Mouse (Mus musculus): ENCODE data around the gene Zbtb48. TPM values are rescaled to one million over a fixed set of nuclear protein-coding genes. Genes with fewer than 3 reads are reported as not detected.

Gene Zbtb48
- total RNA-seq, 2 experiments from 2014 or later, result 12.3 to 12.7 TPM

DNA sequence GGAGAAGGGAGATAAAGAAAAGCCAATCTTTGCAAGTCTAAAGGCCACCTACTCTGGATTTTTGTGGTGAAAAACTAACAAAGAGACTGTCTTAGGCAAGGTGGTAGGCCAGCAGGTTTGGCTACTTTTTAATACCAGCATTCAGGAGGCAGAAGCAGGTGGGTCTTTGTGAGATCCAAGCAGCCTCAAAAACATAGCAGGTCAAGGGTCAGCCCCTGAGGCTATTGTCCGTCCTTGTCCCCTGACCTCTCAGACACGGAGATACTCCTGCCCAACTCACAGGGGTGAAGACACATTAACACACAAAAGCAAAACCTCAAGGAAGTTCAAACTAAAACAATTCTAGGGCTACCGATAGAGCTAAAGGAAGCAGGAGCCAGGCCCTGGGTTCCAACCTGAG lies 20.7 kb downstream of the Zbtb48 start:
- DNase-seq (ENCODE audit: low spot score in 2 of 2), result no peak

GRCm38 (mm10) chr4:152006137-152006536 lies 21.3 kb downstream of the Zbtb48 start:
- DNase-seq (ENCODE audit: low spot score in 2 of 2), result no peak

DNA sequence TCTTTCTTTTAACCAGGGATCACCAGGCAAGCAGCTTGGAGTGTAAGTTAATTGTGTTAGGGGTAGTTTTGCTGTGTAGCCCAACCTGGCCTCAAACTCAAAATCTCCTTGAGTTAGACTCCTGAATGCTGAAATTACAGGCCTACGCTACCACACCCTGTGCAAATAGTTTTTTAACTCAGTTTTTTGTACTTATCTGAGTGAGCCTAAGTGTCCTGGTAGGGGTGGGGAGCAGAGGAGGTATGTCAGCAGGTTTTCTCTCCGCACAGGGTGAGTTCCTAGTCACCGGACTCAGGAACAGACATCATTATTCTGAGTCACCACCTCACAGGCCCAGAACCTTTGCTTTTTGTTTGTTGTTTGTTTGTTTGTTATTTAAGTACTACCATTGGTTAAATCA lies 25.4 kb downstream of the Zbtb48 start:
- DNase-seq (ENCODE audit: low spot score in 2 of 2), result no peak

- no peak for DNase-seq (ENCODE audit: low spot score in 2 of 2)
Observed at GRCm38 (mm10) chr4:152001335-152001734, 26.1 kb downstream of the Zbtb48 start.

DNA sequence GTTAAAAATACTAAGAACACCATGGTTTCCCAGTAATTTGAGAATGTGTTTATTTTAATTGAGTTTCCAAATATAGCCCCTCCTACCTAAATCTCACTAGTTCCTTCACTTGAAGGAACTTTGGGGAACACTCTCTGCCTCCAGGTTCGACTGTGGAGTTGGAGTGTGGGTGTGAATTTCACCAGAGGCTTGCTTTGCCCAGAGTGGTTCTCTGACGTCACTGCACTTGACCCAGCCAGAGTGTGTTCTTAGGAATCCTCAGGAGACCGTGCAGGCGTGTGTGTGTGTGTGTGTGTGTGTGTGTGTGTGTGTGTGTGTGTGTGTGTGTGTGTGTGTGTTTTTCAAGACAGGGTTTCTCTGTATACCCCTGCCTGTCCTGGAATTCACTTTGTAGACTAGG lies 26.6 kb downstream of the Zbtb48 start:
- DNase-seq (ENCODE audit: low spot score in 2 of 2), result no peak

DNA sequence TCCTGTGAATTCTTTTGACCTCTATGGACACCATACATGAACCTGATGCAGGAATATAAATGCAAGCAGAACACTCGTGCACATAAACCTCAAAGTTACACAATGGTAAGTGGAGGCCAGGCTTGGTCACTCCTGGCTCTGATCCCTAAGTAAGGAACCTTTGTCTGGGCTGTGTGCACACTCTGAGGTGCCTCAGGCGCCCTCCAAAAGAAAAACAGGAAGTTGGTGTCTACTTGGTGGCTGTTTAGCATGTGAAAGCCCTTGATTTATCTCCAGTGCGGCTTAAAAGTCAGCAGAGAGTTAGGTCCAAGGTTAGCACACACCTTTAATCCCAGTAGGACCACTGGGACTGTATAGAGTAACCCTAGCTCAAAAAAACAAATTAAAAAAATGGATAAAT lies 28.0 kb downstream of the Zbtb48 start:
- no peak for DNase-seq (ENCODE audit: low spot score in 2 of 2)

GRCm38 (mm10) chr4:151997701-151998100 lies 29.8 kb downstream of the Zbtb48 start:
- DNase-seq (ENCODE audit: low spot score in 2 of 2), result no peak

DNA sequence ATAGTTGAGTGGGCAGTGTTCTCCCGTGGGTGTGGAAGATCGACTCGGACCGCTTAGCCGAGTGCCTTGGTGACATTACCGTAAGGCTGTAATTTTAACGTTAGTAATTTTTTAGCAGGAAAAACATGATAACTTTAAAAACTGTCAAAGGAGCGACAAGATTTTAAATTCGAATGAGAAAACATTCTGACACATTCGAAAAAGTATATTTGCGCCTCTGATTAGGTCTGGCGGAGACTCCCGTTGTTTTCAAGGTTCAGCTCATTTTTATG lies 30.6 kb downstream of the Zbtb48 start:
- no peak for DNase-seq (ENCODE audit: low spot score in 2 of 2)

- peak; percentile 99 for DNase-seq (ENCODE audit: low spot score in 2 of 2)
Observed at GRCm38 (mm10) chr4:151996173-151996950, 31.1 kb downstream of the Zbtb48 start, which contains the start of gene Phf13. Gene Phf13, minus strand, starts transcription at chr4:151996258.

DNA sequence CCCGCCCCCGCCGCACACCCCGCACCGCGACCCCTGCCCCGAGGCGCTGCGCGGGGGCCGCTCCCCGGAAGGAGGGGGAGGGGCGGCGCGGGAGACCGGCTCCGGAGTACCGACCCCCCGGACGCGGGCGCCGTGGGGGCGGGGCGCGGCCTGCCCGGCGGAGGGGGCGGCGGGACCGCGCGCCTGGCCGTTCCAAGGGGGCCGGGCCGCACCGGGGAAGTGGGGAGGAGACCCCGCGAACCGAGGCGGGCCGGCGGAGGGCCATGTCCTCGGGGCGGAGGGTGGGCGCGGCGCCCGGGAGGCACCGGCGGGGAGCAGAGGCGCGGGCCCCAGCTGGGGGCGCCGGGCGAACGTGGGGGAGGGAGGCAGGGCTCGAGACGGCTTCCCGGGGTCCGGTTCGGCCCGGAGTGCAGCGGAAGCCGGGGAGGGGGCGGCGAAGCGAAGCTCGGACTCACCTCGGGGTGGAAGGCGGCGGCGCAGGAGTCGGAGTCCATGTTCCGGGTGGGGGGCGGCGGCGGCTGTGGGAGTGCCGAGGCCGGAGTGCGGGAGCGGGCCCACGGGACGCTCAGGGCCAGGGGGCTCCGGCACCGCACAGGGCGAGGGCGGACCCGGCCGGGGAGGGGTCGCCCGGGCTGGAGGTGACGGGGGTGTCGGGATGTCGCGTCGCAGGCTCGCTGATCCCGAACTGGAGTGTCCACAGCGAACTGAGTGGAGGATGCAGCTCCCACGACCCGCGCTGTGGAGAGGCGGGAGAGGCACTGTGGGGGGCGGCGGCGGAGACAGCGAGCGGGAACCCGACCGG lies 31.9 kb downstream of the Zbtb48 start:
- no peak for DNase-seq (ENCODE audit: low spot score in 2 of 2)

DNA sequence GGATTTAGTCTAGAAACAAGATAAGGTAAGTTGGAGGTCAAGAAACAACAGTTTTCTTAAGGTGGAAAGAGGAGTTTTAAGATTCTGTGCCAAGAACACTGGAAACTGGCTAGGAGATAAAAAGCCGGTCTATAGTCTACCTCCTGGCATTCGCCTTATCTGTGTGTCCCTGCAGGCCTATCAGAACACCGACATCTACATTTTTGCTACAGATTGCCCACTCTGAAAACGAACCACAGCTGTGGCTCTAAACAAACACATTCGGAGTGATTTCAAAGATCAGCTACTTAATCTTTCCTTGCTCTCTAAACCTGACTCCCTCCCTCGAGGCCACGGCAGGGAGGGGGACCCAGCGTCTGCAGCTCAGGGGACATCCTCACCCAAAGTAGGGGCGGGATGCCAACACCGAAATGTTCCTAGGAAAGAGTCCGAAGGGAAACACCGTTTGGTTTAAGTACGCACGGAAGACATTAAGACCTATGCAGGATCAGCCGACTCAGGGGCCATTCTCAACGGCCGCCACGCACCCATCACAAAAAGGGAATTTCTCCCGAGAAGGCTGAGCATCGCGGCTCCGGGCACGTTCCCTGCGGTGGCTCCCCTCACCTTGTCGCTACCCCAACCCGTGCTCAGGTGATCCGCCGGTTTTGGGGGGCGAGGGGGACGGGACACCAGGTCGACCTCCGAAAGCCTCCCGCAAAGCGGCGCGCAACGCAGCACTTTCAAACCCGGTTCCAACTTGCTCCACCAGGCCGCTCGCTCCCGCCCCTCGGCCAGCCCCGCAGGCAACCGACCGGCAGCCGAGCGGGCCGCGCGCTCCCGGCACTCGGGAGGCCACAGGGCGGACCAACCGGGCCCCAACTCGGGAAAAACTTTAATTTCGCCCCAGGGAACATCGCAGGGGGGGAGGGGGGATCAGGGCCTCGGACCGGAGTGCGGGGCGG lies 33.0 kb downstream of the Zbtb48 start:
- no peak for DNase-seq (ENCODE audit: low spot score in 2 of 2)

DNA sequence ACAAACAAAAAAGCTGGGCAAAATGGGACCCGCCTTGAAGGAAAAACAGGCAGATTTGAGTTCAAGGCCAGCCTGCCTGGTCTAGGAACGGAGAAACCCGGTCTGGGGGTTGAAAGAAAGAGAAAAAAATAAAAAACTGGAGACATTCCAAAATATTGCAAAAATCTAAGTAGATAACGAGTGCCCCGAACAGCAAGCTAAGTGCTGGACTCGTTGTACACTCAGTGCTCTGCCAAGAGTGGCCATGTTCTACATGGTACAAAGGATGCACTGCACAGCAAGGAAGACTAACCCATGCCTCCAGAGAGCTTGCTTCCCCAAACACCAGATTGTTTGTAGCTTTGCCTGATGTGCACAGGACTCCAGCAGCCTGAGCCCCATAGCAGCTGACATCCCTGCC lies 34.4 kb downstream of the Zbtb48 start:
- no peak for DNase-seq (ENCODE audit: low spot score in 2 of 2)

DNA sequence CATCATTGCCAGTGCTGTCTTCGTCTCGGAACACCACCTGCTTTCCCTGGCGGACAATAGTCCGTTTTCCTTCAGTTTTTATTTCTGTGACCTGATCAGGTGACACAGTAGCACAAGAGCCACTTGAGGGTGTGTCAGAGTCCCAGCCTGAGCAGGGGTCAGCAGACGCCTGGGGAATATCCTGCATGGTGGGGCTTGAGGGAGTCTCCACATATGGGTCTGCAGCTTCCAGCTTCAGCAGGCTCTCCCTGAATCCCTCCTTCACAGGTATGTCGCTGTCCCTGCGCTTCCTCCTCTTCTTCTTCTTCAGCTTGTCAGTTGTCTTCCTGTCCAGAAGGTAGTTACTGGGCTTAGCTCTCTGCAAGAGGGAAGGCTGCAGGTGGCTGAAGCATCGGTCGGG lies 35.4 kb downstream of the Zbtb48 start:
- no peak for DNase-seq (ENCODE audit: low spot score in 2 of 2)

GRCm38 (mm10) chr4:151989110-151989488 lies 38.4 kb downstream of the Zbtb48 start:
- DNase-seq (ENCODE audit: low spot score in 2 of 2), result no peak

DNA sequence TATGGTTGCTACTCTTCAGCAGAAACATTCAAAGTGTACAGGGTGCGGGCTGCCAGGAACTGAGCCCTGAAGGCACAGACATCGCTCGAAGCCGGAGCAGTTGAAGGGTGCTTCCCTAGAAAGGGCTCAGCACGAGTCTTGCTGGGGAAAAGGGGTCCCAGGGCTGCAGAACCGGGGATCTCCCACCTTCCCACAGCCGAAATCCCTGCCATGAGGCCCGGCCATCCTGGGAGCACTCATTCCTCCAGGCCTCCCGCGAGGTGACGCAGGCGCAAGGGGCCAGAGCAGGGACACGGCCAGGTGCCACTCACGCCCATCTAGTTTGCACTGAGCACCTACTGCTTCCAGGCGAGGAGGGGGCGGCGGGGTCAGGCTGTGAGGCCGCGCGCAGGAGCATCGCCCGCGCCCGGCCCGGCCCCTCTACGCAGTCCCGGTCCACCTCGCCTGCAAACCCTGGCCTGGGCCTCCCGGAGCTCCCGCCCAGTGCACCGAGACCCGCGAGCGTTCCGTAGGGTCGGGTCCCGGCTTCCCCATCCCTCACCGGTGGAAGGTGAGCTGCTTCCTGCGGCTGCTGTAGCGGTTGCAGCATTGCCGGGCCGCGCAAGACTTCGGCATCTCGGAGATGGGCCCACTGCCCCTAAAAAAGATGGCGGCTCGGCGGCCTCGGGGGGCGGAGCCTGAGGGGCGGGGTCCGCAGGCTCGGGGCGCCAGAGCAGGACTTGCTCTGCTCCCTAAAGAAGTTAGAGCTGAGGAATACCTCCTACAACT lies 38.9 kb downstream of the Zbtb48 start, which contains the start of gene Thap3:
Thap3 (minus strand) TSS at position 656 of the 768 bp plus-strand sequence.
- DNase-seq (ENCODE audit: low spot score in 2 of 2), result peak; percentile 78 to 85

- DNase-seq (ENCODE audit: low spot score in 2 of 2), result no peak
Observed at GRCm38 (mm10) chr4:151988014-151988341, 39.5 kb downstream of the Zbtb48 start.

DNA sequence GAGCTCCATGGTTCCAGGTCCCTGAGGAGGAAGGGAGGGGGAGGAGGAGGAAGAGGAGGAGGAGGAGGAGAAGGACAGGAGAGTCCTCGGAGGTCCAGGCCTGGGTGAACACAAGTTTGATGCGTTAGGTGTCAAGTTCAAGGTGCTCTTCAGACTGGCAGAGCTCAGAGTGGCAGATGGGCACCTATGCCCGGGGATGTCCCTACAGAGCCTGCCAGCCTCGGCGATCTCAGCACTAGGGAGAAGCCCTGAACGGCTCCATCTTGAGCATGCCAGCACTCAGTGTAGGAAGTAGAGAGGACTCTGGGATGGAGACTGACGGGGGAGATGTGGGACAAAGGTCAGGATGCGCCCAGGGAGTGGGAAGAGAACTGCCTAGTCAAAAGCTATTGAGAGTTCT lies 40.8 kb downstream of the Zbtb48 start:
- no peak for DNase-seq (ENCODE audit: low spot score in 2 of 2)

GRCm38 (mm10) chr4:151985886-151986285 lies 41.6 kb downstream of the Zbtb48 start:
- no peak for DNase-seq (ENCODE audit: low spot score in 2 of 2)

DNA sequence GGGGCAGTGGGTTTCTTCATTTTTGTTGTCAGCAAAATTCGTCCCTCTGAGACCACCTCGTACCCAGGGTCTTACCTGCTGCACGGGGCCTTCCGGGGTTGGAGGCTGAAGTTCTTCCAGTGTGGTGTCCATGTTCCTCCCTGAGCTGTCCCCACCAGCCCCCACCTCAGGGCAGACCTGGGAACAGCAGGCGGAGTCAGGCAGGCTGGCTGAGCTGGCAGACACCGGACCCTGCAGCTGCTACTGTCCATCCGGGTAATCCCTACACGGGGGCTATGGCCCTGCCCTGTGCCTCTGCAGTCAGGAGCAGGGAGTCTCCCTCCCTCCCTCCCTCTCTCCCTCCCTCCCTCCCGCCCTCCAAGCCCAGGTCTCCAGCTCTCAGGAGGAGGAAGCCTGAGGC lies 43.9 kb downstream of the Zbtb48 start:
- DNase-seq (ENCODE audit: low spot score in 2 of 2), result no peak

GRCm38 (mm10) chr4:151983043-151983442 lies 44.4 kb downstream of the Zbtb48 start:
- DNase-seq (ENCODE audit: low spot score in 2 of 2), result no peak

GRCm38 (mm10) chr4:151981363-151981762 lies 46.1 kb downstream of the Zbtb48 start:
- peak; percentile 83 to 86 for DNase-seq (ENCODE audit: low spot score in 2 of 2)

All from left cerebral cortex, adult 18-20 months (tissue).